Mouse (Mus musculus): ENCODE measurements at regions not wholly inside any gene's neighbourhood (a gene's known extent, or its start where the extent isn't known, plus 50 kb on each side); places are given as distances from the start of the nearest gene placed in this dataset.

DNA sequence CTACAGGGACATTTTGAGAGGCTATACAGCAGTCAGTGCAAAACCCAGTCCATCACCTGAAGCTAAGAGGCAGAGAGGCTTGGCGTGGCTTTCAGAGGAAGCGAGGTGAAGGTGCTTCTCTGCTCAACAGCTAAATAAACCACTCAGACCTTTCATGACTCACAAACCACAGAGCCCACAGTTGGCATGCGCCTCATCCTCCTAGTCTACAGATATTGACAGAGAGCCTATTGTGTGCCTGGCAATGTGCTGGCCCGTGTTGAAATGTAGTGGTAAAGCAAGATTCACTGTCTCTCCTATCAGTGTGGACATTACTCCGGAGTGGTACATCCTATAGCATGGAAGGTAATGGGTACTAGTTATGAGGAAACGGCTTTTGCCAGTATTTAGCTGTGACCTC, 61.9 kb upstream of the Ado start:
- TF ChIP-seq CTCF (IDR thresholded peaks at IDR 0.05; ENCODE audit: insufficient read depth, low read depth, low read length) = no peak
- no peak for TF ChIP-seq POLR2A (IDR thresholded peaks at IDR 0.05; ENCODE audit: insufficient read depth, low read depth, low read length)

Data from olfactory bulb, adult 2 months (tissue).